Mouse (Mus musculus): ENCODE data around the gene Caprin1. TPM values are rescaled to one million over a fixed set of nuclear protein-coding genes. Genes with fewer than 3 reads are reported as not detected.

Caprin1 gene
- polyA plus RNA-seq (2012; ENCODE audit: low replicate concordance) = 215 and 315 TPM in 2 replicates

GRCm38 (mm10) chr2:103797491-103798009 is at the start of gene Caprin1:
Gene Caprin1, minus strand, starts transcription at chr2:103797649.

GRCm38 (mm10) chr2:103760906-103761716 is 36.3 kb downstream of the Caprin1 start, which contains the start of gene Nat10:
Gene Nat10, minus strand, starts transcription at chr2:103761270.

Other genes with a start within 250 kb of the Caprin1 start
- gene Abtb2, start 231.3 kb downstream of the Caprin1 start, polyA plus RNA-seq (2012; ENCODE audit: low replicate concordance) = 2.1 and 3.4 TPM in 2 replicates
- gene Nat10, start 36.4 kb downstream of the Caprin1 start, polyA plus RNA-seq (2012; ENCODE audit: low replicate concordance) = 5.5 and 16.5 TPM in 2 replicates
- gene Lmo2, start 160.3 kb upstream of the Caprin1 start, polyA plus RNA-seq (2012; ENCODE audit: low replicate concordance) = 395 and 1,107 TPM in 2 replicates
- 4.7 and 19.1 TPM in 2 replicates for gene Fbxo3, start 230.1 kb upstream of the Caprin1 start, polyA plus RNA-seq (2012; ENCODE audit: low replicate concordance)
- gene 4931422A03Rik, start 230.7 kb upstream of the Caprin1 start, polyA plus RNA-seq (2012; ENCODE audit: low replicate concordance) = not detected in 2 replicates

Measured in leukemia stem cell, adult 10-12 weeks (primary cell).